Mouse (Mus musculus) urinary bladder, postnatal 25 days (tissue): ENCODE data around the gene Nlrp4b.
"Not testable (repeated sequence)": the region's sequence is repeated elsewhere in the genome, so short reads cannot be mapped to it uniquely, and the experiment has no call there.

ENCODE experiments used
- DNase-seq: peaks from one replicate; pipeline ENCODE4 v3.0.0; 2022; ENCODE audit warnings: low spot score

Gene Nlrp4b

GRCm38 (mm10) chr7:10687489-10687888, at the start of gene Nlrp4b:
TSS of gene Nlrp4b (plus strand) at chr7:10687789.
- DNase-seq = no peak

GRCm38 (mm10) chr7:10754264-10754663, 66.7 kb downstream of the Nlrp4b start, which contains the start of gene Vmn1r71:
TSS of gene Vmn1r71 (minus strand) at chr7:10754364.
- DNase-seq = no peak

- not testable (repeated sequence) for DNase-seq
Measured at GRCm38 (mm10) chr7:10757551-10757950, 70.0 kb downstream of the Nlrp4b start.
